Mouse (Mus musculus) limb, embryonic 14.5 days (tissue): Measurements from ENCODE around the gene Samm50. TPM values are rescaled to one million over a fixed set of nuclear protein-coding genes. Genes with fewer than 3 reads are reported as not detected.

Source experiments
- ATAC-seq: fragments of 200-750 bp; cut with Nextera tagmentation; 2 replicates; pipeline ENCODE4 v1.8.0; 2017; ENCODE audit warnings: low read depth, moderate number of reproducible peaks, moderate TSS enrichment; ENCODE audit not compliant: low FRiP score
- DNase-seq: peaks from one replicate; pipeline ENCODE4 v3.0.0-alpha.2; 2015; ENCODE audit warnings: low spot score
- H3K27ac ChIP-seq: fragments of 300-500 bp; sonication (generic); replicated peaks from 2 replicates; pipeline ENCODE4 v1.5.1; 2014; ENCODE audit warnings: low read depth, mild to moderate bottlenecking, low read length, moderate library complexity, mixed read lengths
- H3K27me3 ChIP-seq: fragments of 300-500 bp; sonication (generic); 2 replicates; pipeline ENCODE4 v1.6.1; 2014; ENCODE audit warnings: low read length, mixed read lengths; ENCODE audit not compliant: control insufficient read depth, insufficient read depth
- H3K36me3 ChIP-seq: fragments of 300-500 bp; sonication (generic); 2 replicates; pipeline ENCODE4 v1.6.1; 2014; ENCODE audit warnings: mild to moderate bottlenecking, low read length, moderate library complexity, mixed read lengths; ENCODE audit not compliant: control insufficient read depth, insufficient read depth
- H3K4me1 ChIP-seq: fragments of 300-500 bp; sonication (generic); 2 replicates; pipeline ENCODE4 v1.6.1; 2014; ENCODE audit warnings: antibody characterized with exemption, low read length, mixed read lengths; ENCODE audit not compliant: control insufficient read depth, insufficient read depth
- H3K4me2 ChIP-seq: fragments of 300-500 bp; sonication (generic); replicated peaks from 2 replicates; pipeline ENCODE4 v1.6.1; 2014; ENCODE audit warnings: low read depth, mild to moderate bottlenecking, low read length, moderate library complexity; ENCODE audit not compliant: severe bottlenecking
- H3K4me3 ChIP-seq: fragments of 300-500 bp; sonication (generic); replicated peaks from 2 replicates; pipeline ENCODE4 v1.5.1; 2014; ENCODE audit warnings: low read length
- H3K9ac ChIP-seq: fragments of 300-500 bp; sonication (generic); 2 replicates; pipeline ENCODE4 v1.6.1; 2014; ENCODE audit warnings: mild to moderate bottlenecking, low read depth, low read length, moderate library complexity; ENCODE audit not compliant: severe bottlenecking
- H3K9me3 ChIP-seq: fragments of 300-500 bp; sonication (generic); 2 replicates; pipeline ENCODE4 v1.6.1; 2016; ENCODE audit warnings: low read length; ENCODE audit not compliant: control insufficient read depth
- POLR2A ChIP-seq: fragments of 200-500 bp; IDR thresholded peaks from 2 replicates; pipeline ENCODE4 v1.8.0; 2012; ENCODE audit warnings: inconsistent platforms, mild to moderate bottlenecking, moderate library complexity, borderline replicate concordance; ENCODE audit not compliant: insufficient read depth, insufficient read length; ENCODE audit errors: extremely low read depth
- WGBS: fragments of 180-500 bp; shearing (Covaris S2); extraction: QIAGEN DNeasy Blood & Tissue Kit; methylation state at CpG from one replicate; pipeline ENCODE4 v1.1.7; 2014; 5-methylcytosine and 5-hydroxymethylcytosine counted together
- polyA plus RNA-seq, 2 experiments: library from polyadenylated mRNA; depleted of rRNA in 1 of 2; stranded (reverse) in 1 of 2; unstranded in 1 of 2; fragments of >200 nt; fragmentation: Nextera tagmentation in 1 of 2; extraction: Ambion mirVana in 1 of 2; gene quantifications; 2 replicates each; pipeline versions ENCODE4 v1.2.1 to v1.2.3; 2012 to 2014

The Samm50 gene
- polyA plus RNA-seq, 2 experiments: 29.1 to 71.2 TPM

DNA sequence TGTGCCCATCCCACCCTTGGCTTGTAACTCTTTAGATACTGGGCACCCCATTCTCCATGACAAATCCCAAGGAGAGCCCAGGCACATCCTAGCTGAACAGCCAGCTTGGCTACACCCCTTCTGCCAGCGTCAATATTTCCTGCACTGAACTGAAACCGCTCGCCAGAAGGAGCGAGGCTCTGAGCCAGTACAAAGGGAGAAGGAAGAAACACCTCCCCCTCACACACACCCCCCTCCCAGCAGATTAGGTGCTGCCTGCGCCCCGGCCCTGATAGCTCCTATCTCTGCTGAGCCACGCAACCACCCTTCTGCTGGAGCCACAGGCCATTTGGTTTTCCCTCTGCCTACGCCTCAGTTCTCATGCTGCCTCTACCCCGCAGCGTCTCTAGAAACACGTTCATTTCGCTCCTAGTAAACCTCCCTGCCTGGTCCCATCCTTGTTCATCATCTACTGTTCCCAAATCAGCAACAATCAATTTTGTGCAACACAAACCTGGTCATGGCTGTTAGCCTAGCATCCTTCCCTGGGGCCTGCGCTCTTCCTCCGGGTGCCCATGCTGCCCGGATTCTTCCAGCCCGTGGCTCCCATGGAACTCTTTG is 39.2 kb downstream of the Samm50 start:
- Histone ChIP-seq H3K36me3 (no peaks in the 10 kb centered on the region), H3K4me2 (peak overlapping the region; percentile 98), H3K9me3 (no peaks in the 10 kb centered on the region), H3K27me3 (no peaks in the 10 kb centered on the region), H3K9ac (peak overlapping the region; percentile 64), H3K4me3 (peak overlapping the region; percentile 49), H3K27ac (no peak overlapping the region), H3K4me1 (peaks cover 18% of the 10 kb centered on the region)
- ATAC-seq (no peak), DNase-seq (no peak)
- TF ChIP-seq POLR2A: no peak
- 7% methylated on average over 13 of the region's 16 CpGs for WGBS

DNA sequence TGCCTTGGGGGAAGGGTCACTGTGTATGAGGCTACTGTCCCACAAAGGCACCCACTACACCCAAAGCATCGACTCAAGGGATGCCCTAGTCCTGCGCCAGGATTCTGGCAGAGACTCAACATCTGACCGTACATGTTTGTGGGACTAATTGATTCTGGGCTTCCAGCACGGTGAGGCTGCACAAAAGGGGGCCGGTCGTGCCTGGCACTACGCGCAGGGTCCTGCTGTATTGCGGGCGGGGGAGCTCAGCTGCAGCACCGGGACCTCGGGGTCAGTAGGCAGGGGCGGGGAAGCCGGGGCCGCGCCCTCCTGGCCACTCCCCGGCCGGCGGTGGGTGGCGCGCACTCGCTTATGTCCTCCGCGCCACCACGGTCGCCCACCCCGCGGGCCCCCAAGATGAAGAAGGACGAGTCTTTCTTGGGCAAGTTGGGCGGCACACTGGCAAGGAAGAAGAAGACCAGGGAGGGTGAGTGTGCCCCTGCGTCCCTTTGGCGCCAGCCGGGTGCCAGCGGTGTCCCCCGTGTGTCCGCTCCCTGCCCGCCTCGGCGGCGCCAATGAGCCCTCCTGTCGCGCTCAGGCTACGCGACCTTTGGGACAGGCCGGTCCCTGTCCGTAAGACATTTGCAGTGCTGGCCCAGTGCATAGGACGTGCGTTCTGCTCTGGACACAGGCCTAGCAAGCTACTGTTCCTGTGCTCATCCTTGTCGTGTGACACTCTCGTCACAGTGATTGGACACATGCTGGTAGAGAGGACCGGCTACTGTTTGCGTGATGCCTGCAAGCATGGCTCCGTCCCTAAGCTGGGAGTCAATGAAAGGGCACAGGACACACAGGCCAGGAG is 39.9 kb downstream of the Samm50 start, which contains the start of gene Parvb:
Gene Parvb (plus strand): TSS at position 323 of the 841 bp plus-strand sequence.
- Histone ChIP-seq H3K4me3 (peak within 1 kb of the TSS; percentile 49), H3K4me1 (peaks cover 18% of the 10 kb centered on the region), H3K9ac (peak within 1 kb of the TSS; percentile 64), H3K9me3 (no peaks in the 10 kb centered on the region), H3K4me2 (peak within 1 kb of the TSS; percentile 98), H3K27ac (no peak within 1 kb of the TSS), H3K36me3 (no peaks in the 10 kb centered on the region), H3K27me3 (no peaks in the 10 kb centered on the region)
- DNase-seq (no peak), ATAC-seq (0 out of 2 replicates have a peak, but pooled peaks have one; percentile 25)
- 1% methylated on average over 47 of the region's 53 CpGs for WGBS
- TF ChIP-seq POLR2A: no peak

DNA sequence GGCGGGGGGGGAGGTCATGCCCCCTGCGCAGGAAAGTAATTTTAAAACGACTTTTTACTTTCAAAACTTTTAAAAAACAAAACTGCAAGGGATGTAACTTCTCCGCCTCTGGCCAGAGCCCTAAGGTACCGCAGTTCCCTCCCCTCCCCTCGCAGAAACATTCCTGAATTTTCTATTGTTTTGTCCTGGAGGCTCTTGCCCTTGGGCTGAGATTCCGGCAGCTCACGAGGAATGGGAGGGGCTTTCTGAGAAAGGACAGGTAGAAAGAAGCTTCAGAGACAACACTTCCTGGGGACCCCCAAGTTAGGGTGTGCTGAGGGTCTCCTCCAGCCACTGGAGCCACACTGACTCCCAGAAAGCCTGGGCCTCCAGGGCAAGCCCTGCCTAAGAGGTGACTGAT is 40.6 kb downstream of the Samm50 start:
- Histone ChIP-seq H3K4me3 (peak overlapping the region; percentile 49), H3K27me3 (no peaks in the 10 kb centered on the region), H3K27ac (no peak overlapping the region), H3K4me1 (peaks cover 18% of the 10 kb centered on the region), H3K9me3 (no peaks in the 10 kb centered on the region), H3K4me2 (peak overlapping the region; percentile 98), H3K36me3 (no peaks in the 10 kb centered on the region), H3K9ac (no peak overlapping the region)
- TF ChIP-seq POLR2A: no peak
- no peak for DNase-seq
- 11% methylated on average over 8 of the region's 8 CpGs for WGBS
- ATAC-seq: no peak

DNA sequence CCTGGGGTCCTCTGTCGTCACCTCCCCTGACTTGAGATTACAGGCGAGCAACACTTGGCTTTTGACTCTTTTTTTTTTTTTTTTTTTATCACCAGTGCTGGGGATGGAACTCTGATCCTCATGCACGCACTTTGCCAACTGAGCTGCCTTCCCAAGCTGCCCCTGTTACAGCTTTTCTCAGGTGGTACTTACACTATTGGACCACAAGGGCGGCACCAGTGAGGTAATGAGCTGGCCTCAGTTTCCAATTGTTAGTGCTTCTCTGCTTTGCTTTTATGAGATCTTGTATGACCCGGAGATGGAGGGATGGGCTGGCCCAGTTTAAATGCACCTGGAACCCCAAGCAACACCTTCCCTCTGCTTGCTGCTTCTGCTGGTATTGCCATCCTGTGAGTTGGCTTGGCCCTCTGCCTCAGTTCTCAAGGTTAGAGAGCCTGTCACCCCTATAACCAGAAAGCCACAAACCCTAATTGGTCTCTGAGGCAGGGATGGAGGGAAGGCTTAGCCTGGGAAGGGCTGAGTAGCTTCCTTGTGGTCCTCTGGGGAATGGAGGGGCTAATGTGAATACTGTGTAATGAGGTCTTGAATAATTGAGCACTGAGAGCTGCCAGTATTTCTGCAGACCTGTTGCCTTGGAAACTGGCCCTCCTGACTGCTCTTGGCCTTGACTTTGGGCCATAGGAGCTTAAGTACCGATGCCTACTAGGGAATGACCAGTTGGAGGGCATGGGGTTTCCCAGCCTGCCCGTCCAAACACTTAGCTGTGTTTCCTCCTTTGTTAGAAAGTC is 42.9 kb downstream of the Samm50 start:
- Histone ChIP-seq H3K4me1 (peaks cover 27% of the 10 kb centered on the region), H3K4me2 (no peak overlapping the region), H3K27ac (no peak overlapping the region), H3K9ac (no peak overlapping the region), H3K9me3 (no peaks in the 10 kb centered on the region), H3K27me3 (no peaks in the 10 kb centered on the region), H3K36me3 (no peaks in the 10 kb centered on the region), H3K4me3 (no peak overlapping the region)
- no peak for DNase-seq
- 81% methylated on average over 7 of the region's 7 CpGs for WGBS
- ATAC-seq: no peak
- TF ChIP-seq POLR2A: no peak

DNA sequence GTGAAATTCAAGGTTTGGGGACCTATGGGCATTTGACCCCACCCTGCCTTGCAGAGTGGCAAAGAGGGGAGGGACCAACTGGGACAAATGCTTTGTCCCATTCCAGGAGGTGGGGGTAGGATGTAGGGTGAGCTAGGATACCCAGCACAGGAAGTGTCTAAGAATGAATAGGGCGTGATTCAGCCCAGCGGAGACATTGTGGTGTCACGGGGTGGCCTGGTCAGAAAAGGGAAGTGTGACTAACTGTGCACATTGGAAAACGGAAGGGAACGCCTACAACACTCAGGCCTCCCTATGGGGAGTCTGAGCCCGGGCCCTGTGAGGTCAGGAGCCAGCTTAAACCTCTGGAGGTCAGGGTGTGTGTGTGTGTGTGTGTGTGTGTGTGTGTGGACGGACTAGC is 43.6 kb downstream of the Samm50 start:
- ATAC-seq: no peak
- H3K4me1 ChIP-seq: peaks cover 25% of the 10 kb centered on the region
- no peak for TF ChIP-seq POLR2A
- H3K4me3 ChIP-seq: no peak overlapping the region
- H3K9ac ChIP-seq: no peak overlapping the region
- H3K27ac ChIP-seq: no peak overlapping the region
- no peaks in the 10 kb centered on the region for H3K27me3 ChIP-seq
- no peak overlapping the region for H3K4me2 ChIP-seq
- H3K36me3 ChIP-seq: no peaks in the 10 kb centered on the region
- no peak for DNase-seq
- 86% methylated on average over 7 of the region's 7 CpGs for WGBS
- H3K9me3 ChIP-seq: no peaks in the 10 kb centered on the region
